Mouse (Mus musculus): ENCODE data around the gene Hspa1l.
"Not testable (repeated sequence)": the region's sequence is repeated elsewhere in the genome, so short reads cannot be mapped to it uniquely, and the experiment has no call there.

The Hspa1l gene

DNA sequence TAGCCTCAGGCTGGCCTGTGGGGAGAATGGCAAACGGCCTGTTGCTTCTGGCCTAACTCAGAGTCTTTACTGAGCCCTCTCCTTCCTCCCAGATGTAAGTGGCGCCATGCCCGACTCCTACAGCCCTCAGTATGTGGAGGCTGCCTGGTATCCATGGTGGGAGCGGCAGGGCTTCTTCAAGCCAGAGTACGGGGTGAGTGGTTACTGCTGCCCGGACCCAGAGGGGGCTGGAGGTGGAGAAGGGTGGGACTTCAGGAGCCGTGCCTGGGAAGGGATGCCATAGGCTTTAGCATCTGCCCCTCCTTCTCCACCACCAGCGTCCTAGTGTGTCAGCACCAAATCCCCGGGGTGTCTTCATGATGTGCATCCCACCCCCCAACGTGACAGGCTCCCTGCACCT is 32.7 kb downstream of the Hspa1l start:
- DNase-seq, result no peak

DNA sequence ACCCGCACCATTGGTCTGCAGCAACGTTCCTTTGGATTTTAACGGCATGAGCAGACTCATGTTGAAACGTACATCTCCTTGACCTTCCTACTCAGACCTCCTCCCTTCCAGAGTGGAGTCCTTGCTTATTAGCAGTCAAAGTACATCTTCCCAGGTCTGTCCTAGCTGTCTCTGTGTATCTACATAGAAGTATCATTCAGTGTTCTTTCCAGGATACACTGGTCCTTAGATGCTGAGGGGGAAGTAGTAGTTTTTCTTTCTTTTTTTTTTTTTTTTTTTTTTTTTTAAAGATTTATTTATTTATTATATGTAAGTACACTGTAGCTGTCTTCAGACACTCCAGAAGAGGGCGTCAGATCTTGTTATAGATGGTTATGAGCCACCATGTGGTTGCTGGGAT is 33.4 kb downstream of the Hspa1l start:
- not testable (repeated sequence) for DNase-seq

DNA sequence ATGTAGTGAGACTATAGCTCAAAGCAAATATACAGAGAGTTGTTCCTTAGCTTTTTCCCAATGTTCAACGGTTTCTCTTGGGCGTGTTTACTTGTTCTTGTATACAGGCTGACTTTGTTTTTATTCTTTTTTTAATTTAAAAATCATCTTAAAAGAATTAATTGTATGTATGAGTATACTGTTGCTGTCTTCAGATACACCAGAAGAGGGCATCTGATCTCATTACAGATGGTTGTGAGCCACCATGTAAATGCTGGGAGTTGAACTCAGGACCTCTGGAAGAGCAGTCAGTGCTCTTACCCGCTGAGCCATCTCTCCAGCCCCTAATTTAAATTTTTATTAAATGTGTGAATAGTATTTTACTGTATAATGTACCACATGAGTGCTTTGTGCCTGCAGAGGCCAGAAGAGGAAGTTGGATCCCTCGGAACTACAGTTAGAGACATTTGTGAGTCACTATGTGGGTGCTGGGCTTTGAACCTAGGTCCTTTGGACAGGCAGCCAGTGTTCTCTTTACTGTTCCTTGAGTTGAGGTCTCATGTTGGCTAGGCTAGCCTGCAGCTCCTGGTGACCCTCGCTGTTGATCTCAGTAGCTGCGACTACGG is 35.0 kb downstream of the Hspa1l start:
- peak; percentile 33 to 34 for DNase-seq

- no peak for DNase-seq
Measured at GRCm38 (mm10) chr17:35009586-35009985, 37.1 kb downstream of the Hspa1l start.

GRCm38 (mm10) chr17:35011440-35011839 is 38.9 kb downstream of the Hspa1l start:
- DNase-seq, result no peak

DNA sequence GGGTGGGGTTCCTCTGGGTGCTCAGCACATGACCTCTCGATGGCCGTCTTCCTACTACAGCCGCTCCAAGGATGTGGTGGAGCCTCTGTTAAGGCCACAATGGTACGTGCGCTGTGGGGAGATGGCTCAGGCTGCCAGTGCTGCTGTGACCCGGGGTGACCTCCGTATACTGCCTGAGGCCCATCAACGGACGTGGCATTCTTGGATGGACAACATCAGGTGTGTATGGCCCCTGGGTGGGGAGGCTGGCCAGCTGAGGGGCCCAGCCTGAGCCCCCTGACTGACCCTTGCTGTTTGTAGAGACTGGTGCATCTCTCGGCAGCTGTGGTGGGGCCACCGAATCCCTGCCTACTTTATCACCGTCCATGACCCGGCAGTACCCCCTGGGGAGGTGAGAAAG is 39.9 kb downstream of the Hspa1l start:
- DNase-seq, result no peak

DNA sequence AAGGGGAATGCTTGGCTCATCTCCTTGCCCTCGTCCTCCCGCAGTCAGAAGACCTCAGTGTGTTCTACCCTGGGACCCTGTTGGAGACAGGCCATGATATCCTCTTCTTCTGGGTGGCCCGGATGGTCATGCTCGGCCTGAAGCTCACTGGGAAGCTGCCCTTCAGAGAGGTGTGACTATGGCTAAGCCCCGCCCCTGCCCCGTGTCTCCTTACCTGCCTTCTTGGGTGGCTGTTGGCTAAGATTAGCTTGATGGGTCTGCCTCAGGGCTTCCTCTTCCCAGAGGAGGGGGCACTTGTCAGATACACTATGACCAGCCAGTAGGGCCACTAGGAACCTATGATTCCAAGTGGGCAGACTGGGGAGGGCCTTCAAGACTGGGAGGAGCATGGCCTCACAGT is 40.7 kb downstream of the Hspa1l start:
- DNase-seq, result no peak

- no peak for DNase-seq
Measured at GRCm38 (mm10) chr17:35015296-35015695, 42.8 kb downstream of the Hspa1l start.

DNA sequence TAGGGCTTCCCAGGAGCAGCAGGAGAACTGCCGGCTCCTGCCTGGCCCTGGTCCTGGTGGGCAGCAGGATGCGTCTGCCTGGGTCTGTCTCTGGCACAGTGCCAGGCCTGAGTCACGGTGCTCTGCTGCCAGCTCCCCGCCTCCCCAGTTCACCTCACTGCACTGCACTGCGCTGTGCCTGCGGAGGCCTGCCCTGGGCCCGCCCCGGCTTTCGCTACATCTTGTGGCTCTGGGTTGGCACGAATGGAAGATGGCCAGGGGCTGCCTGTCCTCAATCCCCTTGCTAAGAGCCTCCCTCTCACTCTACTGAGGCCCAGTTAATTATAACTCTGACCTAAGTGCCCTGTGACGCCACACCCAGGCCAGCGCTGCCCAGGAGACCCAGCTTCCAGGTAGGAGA is 43.9 kb downstream of the Hspa1l start, which contains the start of gene Vwa7:
Gene Vwa7 (plus strand): TSS at position 204 of the 400 bp plus-strand sequence.
- no peak for DNase-seq

GRCm38 (mm10) chr17:35016791-35017705 is 44.5 kb downstream of the Hspa1l start:
- no peak for DNase-seq

GRCm38 (mm10) chr17:35017706-35018030 is 45.2 kb downstream of the Hspa1l start:
- no peak for DNase-seq

- DNase-seq, result no peak
Measured at GRCm38 (mm10) chr17:35018171-35018570, 45.7 kb downstream of the Hspa1l start.

- DNase-seq, result no peak
Measured at GRCm38 (mm10) chr17:35019894-35020293, 47.4 kb downstream of the Hspa1l start.

GRCm38 (mm10) chr17:35020551-35020950 is 48.0 kb downstream of the Hspa1l start:
- DNase-seq, result no peak

- DNase-seq, result peak; percentile 93 to 95
Measured at GRCm38 (mm10) chr17:35021163-35021808, 48.8 kb downstream of the Hspa1l start.

- no peak for DNase-seq
Measured at GRCm38 (mm10) chr17:35021842-35022477, 49.5 kb downstream of the Hspa1l start.

DNA sequence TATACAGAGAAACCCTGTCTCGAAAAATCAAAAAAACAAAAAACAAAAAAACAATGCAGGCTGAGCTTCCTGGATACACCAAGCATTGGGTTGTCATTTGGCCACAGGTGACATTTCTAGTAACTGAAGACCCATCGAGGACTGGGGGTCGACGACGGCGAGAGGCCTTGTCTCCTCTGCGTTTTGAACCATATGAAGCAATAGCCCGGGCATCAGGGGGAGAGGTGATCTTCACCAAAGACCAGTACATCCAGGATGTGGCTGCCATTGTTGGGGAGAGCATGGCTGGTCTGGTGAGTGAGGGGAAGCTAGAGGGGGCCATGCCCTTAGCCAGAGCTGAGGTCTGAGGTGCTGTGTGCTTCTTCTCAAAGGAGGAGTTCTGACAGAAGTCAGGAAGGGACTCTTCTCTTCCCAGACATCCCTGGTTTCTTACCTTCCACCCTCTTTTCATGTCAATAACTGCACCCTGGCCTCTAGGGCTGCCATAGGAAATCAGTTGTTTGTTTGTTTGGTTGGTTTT is 50.1 kb downstream of the Hspa1l start:
- DNase-seq, result no peak

GRCm38 (mm10) chr17:35023221-35023620 is 50.7 kb downstream of the Hspa1l start:
- no peak for DNase-seq

GRCm38 (mm10) chr17:35023756-35024155 is 51.3 kb downstream of the Hspa1l start:
- peak; percentile 31 to 40 for DNase-seq

DNA sequence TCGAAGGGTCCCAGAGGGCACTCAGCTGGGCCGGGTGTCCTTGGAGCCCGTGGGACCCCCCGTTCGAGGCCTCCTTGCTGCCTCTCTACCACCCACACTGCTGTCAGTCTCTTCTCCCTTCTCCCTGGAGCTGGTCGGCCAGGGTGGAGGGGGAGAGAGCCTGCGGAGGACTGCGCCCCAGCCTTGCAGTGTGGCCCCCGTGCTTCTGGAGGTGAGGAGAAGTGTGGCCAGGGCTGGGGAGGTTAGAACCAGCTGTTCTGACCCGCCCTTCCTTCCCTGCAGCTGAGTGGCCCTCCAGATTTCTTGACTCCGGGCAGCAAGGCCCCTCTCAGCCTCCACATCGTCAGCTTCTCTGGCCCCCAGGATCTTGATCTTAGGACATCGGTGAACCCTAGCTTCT is 51.8 kb downstream of the Hspa1l start:
- no peak for DNase-seq

DNA sequence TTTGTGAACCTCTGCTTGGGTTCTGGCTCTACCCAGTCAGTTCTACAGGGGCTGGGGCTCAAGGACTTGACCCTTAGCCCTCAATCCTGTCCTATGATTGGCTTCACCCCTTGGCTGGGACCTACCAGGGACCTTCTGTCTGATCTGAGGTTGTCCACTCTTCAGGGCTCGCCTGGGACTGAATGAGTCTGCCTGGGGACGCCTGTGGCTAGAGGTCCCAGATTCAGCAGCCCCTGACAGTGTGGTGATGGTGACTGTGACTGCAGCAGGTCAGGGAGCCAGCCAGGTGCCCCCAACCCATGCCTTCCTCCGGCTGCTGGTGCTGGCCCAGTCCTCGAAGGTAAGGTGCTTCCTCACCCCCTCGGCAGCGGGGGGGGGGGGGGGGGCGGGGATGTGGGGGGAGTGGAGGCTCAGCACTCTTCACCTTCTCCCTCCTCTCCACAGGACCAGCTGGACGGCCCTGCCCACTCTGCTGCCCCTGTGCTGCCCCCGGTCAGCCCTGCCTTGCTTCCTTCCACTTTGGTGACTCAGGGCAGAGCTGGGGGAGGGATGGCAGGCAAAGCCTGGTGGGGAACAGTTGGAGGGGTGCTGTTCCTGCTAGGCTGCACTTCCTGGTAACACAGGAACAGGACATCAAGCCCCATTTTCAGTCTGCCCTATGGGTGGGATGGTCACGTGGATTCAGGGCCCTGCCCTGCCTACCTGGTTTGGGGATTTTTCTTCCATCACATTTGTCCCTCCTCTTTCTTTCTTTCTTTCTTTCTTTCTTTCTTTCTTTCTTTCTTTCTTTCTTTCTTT is 52.4 kb downstream of the Hspa1l start:
- DNase-seq, result no peak

DNA sequence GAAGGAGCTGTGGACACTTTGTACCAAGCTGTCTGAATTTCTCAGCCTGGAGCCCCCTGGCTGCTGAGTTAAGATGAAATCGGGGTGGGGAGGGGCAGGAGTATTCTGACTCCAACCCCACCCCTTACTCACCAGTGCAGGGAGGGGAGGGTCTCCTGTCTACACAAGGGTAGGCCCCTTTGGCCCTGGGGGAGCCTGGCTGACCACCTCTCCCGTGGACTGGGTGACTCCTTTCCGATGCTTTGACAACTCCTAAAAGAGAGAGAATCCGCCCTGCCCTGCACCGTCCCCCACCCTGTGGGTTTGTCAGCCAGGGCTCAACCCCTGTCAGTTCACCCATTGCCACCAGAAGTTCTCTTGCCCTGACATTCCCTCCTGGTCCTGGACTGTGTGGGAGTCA is 53.7 kb downstream of the Hspa1l start:
- DNase-seq, result no peak
